Mouse (Mus musculus) stomach, postnatal 0 days (tissue): ENCODE data around the gene Ptma.

Experiments
- CTCF ChIP-seq: IDR thresholded peaks from 2 replicates; pipeline ENCODE4 v1.5.1; 2016; ENCODE audit warnings: antibody characterized with exemption, low read depth, mild to moderate bottlenecking, moderate library complexity
- EP300 ChIP-seq: optimal IDR thresholded peaks from 2 replicates; pipeline ENCODE3; 2016; ENCODE audit warnings: antibody characterized with exemption

- no peak for TF ChIP-seq CTCF
- TF ChIP-seq EP300, result no peak
These were observed 44.9 kb downstream of the Ptma start for GRCm38 (mm10) chr1:86571381-86571780.
